Mouse (Mus musculus) gastrocnemius, adult 2 months (tissue): ENCODE results near the gene Tpte. TPM values are rescaled to one million over a fixed set of nuclear protein-coding genes. Genes with fewer than 3 reads are reported as not detected.

Experiments used
- DNase-seq: peaks from one replicate; pipeline ENCODE4 v3.0.0; 2022
- H3K27ac ChIP-seq: fragments of 200-600 bp; 2 replicates; pipeline ENCODE4 v1.8.1; 2022; ENCODE audit warnings: mild to moderate bottlenecking
- H3K4me3 ChIP-seq: fragments of 200-600 bp; 2 replicates; pipeline ENCODE4 v1.8.1; 2022; ENCODE audit warnings: mild to moderate bottlenecking, moderate library complexity
- CTCF ChIP-seq: fragments of 200-600 bp; IDR thresholded peaks from 2 replicates; pipeline ENCODE4 v1.8.1; 2022; ENCODE audit warnings: antibody characterized with exemption, mild to moderate bottlenecking, moderate library complexity
- intact Hi-C: fragments of 180-260 bp; cut with DNase I; formaldehyde crosslinking; loops from one replicate; pipeline ENCODE4 v1.15.1; 2025
- total RNA-seq, 2 experiments: library from RNA; stranded (reverse); gene quantifications; 2 replicates each; pipeline ENCODE4 v1.2.3; 2021

Tpte gene
- total RNA-seq, 2 experiments from 2014 or later: not detected

DNA sequence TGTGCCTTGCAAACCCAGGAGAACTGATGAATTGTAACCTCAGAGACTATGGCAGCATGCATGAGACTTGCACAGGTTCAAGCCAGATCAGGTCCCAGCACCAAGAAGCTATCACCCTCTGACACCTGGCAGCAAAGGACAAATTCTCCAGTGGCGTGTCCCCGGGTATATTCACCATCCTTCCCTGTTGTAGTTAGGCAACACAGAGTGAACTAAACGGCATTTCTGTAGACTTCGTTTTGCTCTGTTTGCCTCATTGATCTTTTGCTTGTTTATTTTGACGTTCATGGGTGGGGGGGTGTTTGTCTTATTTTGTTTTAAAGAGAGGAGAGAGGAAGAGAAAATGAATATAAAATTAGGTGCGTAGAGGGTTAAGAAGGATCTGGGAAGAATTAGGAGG, 101.9 kb downstream of the Tpte start:
- intact Hi-C loops: no loop called here
- no peak overlapping the region for H3K4me3 ChIP-seq
- DNase-seq: no peak
- no peak for TF ChIP-seq CTCF
- H3K27ac ChIP-seq: no peak overlapping the region

DNA sequence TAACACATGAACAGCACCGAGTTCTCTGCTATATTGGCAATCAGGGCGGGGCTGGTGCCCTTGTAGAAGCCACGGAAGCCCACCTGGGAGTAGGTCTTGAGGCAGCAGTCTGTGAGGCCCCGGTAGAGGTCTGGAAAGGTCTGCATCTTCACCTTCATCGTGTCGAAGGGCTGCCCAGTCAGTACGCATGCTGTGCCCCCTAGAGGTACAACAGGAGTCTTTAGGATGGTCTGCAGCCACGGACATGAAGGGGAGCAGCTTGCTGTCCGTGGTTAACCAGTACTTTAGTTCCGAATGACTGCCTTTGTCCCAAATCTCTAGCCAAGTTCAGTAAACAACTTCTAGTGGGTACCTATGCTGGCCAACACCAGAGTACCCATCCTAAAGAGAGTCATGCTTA, 106.6 kb downstream of the Tpte start:
- no peak for TF ChIP-seq CTCF
- no peak for DNase-seq
- intact Hi-C loops: no loop called here
- Histone ChIP-seq H3K27ac (no peak overlapping the region), H3K4me3 (no peak overlapping the region)

DNA sequence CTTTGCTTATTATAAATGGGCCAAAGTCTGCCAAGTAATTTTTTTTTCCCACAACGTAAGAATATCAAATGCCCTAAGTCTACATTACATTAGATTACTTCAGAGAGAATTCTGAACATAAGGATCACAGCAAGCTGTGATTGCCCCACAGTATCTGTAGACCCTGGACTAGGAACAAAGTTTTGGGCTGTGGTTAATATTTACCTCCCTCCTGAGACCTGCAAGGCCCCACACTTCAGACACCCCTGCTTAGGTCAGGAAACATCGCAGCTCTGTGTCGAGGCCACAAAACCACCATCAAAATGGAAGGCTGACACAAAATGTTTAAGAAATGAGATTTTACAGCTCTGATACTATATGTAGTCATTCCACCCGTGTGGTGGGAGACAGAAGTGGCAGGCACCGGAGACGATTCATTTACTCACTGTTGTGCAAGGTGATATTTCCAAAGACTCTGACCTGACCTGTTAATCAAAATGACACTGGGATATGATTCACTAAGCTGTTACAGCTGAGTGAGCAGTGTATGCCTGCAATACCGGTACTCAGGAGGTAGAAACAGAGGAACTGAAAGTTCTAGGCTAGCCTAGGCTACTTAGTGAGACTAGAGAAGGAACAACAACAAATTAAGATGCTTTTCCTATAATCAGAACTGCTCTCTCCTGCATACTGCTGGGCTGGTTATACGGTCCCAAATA, 107.7 kb downstream of the Tpte start:
- Histone ChIP-seq H3K4me3 (no peak overlapping the region), H3K27ac (no peak overlapping the region)
- TF ChIP-seq CTCF: no peak
- intact Hi-C loops: no loop called here
- no peak for DNase-seq

- TF ChIP-seq CTCF: no peak
- DNase-seq: no peak
- intact Hi-C loops: no loop called here
- Histone ChIP-seq H3K27ac (no peak overlapping the region), H3K4me3 (no peak overlapping the region)
These were observed 111.2 kb downstream of the Tpte start for GRCm38 (mm10) chr8:22394471-22394870.

DNA sequence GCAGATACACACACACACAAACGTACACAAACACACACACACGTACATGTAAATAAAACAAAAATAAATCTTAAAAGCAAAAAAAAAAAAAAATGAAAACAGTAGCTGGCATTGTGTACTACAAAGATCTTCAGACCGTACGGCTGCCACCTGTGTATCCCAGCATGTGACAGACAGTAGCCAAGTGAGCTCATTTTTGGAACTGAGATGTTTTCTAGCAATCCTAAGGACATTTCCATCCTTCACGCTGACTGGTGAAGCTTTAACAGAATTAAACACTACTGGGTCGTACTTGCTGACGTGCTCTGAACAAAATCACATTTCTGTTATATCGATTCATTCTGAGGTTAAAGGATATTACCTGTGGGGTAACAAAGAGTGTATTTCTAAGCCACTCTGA, 112.0 kb downstream of the Tpte start:
- H3K4me3 ChIP-seq: no peak overlapping the region
- no peak overlapping the region for H3K27ac ChIP-seq
- DNase-seq: no peak
- intact Hi-C loops: no loop called here
- TF ChIP-seq CTCF: no peak

- DNase-seq: no peak
- Histone ChIP-seq H3K4me3 (peak overlapping the region; percentile 96), H3K27ac (peak overlapping the region; percentile 95)
- intact Hi-C loops: loop anchor here (1.0 kb wide), 1 partner anchor 14 kb away; the partner anchor contains the start of gene Mrps31
- TF ChIP-seq CTCF: no peak
These were observed 114.5 kb downstream of the Tpte start for GRCm38 (mm10) chr8:22397811-22398141.

- Histone ChIP-seq H3K27ac (peak within 1 kb of the TSS; percentile 95), H3K4me3 (peak within 1 kb of the TSS; percentile 96)
- intact Hi-C loops: loop anchor here (1.0 kb wide), 1 partner anchor 13 kb away; the partner anchor contains the start of gene Mrps31
- TF ChIP-seq CTCF: no peak
- DNase-seq: peak; percentile 96
These were observed 115.1 kb downstream of the Tpte start, which contains the start of gene Slc25a15 for GRCm38 (mm10) chr8:22398142-22398951. Gene Slc25a15 (minus strand): TSS chr8:22398597.

GRCm38 (mm10) chr8:22399285-22399880, 116.1 kb downstream of the Tpte start:
- TF ChIP-seq CTCF: no peak
- no peak for DNase-seq
- Histone ChIP-seq H3K4me3 (peak overlapping the region; percentile 96), H3K27ac (peak overlapping the region; percentile 95)
- intact Hi-C loops: no loop called here

DNA sequence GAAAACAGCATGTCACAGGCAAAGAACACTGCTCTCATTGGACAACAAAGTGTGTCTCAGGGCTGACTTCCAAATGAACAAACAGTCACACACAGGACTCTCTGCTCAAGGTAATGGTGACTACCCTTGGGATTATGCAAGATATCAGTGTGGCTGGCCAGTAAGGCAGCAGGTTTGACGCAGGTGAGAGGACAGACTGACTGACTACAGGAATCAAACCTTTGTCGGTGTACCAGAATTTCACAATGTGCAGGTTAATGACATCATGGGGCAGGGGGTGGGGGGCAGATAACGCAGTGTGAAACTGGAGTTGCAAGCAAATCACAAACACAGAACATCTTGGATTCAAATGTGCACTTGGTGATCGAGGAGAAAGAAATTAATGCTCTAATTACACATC, 117.4 kb downstream of the Tpte start:
- TF ChIP-seq CTCF: no peak
- H3K4me3 ChIP-seq: no peak overlapping the region
- DNase-seq: no peak
- no peak overlapping the region for H3K27ac ChIP-seq
- intact Hi-C loops: no loop called here

GRCm38 (mm10) chr8:22403235-22403634, 120.0 kb downstream of the Tpte start:
- intact Hi-C loops: no loop called here
- no peak for DNase-seq
- H3K27ac ChIP-seq: no peak overlapping the region

GRCm38 (mm10) chr8:22405733-22406132, 122.5 kb downstream of the Tpte start:
- DNase-seq: no peak
- intact Hi-C loops: no loop called here
- H3K4me3 ChIP-seq: no peak overlapping the region
- no peak overlapping the region for H3K27ac ChIP-seq
- TF ChIP-seq CTCF: no peak

More at GRCm38 (mm10) chr8:22403235-22403634, 120.0 kb downstream of the Tpte start:
- H3K4me3 ChIP-seq: no peak overlapping the region
- no peak for TF ChIP-seq CTCF

GRCm38 (mm10) chr8:22410688-22411281, 127.5 kb downstream of the Tpte start:
- no peak for DNase-seq
- intact Hi-C loops: loop anchor here (1.0 kb wide), 1 partner anchor 12 kb away; the partner anchor contains the start of gene Slc25a15
- TF ChIP-seq CTCF: no peak
- peak overlapping the region; percentile 87 for H3K4me3 ChIP-seq
- H3K27ac ChIP-seq: peak overlapping the region; percentile 97

DNA sequence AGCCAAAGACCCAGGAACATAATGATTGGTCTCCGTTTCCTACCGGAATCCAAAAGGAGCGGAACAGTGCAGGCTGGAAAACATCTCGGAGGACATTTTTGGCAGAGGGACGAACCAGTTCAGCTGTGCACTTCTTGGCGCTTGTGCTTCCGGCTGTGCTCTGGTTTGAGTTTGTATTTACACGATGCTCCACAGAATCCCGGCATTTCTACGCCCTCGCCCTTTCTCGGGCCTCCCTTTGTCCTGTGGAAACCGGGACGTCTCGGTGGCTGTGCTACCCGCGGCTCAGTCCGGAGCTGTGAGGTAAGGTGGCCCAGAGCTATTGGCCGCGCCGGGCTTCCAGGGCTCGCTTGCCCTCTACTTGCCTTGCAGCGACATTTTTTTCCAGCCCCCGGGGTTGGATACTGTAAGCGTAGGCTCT, 128.1 kb downstream of the Tpte start, which contains the start of gene Mrps31:
TSS of gene Mrps31 (plus strand) at position 80 of the 421 bp plus-strand sequence.
- no peak for TF ChIP-seq CTCF
- DNase-seq: peak; percentile 84
- peak within 1 kb of the TSS; percentile 87 for H3K4me3 ChIP-seq
- H3K27ac ChIP-seq: peak within 1 kb of the TSS; percentile 97
- intact Hi-C loops: loop anchor here (1.0 kb wide), 1 partner anchor 13 kb away; the partner anchor contains the start of gene Slc25a15
